ENCODE assay signal across 15 mouse cellular contexts in genomic region chr4:66900126-66900525, GRCm38 (mm10).
"Had no signal": no experiment of that assay in that cellular context is flagged by ENCODE, and none has a peak within 500 bp of the region (broad histone marks: within the 10 kb centered on the region; RNA-seq: fewer than 3 reads in every experiment).

No protein-coding gene starts in this region.

- DNase-seq: heart, postnatal 10 days; heart, postnatal 14 days; heart, postnatal 4 days; kidney, adult 11 months; kidney, adult 18-20 months; kidney, adult 2 months; kidney, adult 8-10 months; kidney, adult 9 months; kidney, postnatal 10 days; kidney, postnatal 14 days; kidney, postnatal 25 days; kidney, postnatal 36 days; kidney, postnatal 4 days; layer of hippocampus, adult 9-11 months; layer of hippocampus, postnatal 36 days had no signal
